Comparison of ENCODE assay signal across 29 mouse cellular contexts in the genomic region with DNA sequence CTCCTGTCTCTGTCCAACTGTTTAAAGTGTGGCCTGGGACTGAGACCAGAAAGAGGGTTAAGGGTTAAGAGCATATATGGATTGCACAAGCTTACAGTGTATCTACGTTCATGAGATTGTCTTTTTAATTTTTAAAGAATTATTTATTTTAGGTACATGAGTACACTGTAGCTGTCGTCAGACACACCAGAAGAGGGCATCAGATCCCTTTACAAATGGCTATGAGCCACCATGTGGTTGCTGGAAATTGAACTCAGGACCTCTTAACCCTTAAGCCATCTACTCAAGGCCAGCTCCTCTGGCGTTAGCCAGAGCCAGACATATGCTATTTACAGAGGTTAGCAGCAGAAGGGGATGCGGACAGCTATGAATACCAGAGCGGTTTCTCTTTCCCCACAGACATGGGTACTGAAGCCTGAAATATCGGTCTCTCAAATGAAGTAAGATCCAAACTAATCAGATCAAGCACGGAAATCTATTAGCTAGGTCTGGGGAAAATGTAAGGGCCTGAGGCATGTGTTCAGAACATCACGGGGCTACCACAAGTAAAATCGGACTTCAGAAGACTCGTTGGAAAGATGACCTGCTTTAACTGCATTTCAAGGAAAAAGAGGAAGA. TPM values are rescaled to one million over a fixed set of nuclear protein-coding genes. Genes with fewer than 3 reads are reported as not detected.
DNase-seq lines count a peak whose midpoint lies in the region; ATAC-seq and TF ChIP-seq lines count a peak whose summit lies in the region.
"Had no signal": no experiment of that assay in that cellular context is flagged by ENCODE, and none has a peak within 500 bp of the region (broad histone marks: within the 10 kb centered on the region; RNA-seq: fewer than 3 reads in every experiment).

No protein-coding gene starts in this region.

- H3K36me3 ChIP-seq in liver, embryonic 14.5 days (replicated peaks; ENCODE audit: control insufficient read depth, insufficient read depth, low read depth) = no peaks in the 10 kb centered on the region
- H3K36me3 ChIP-seq in liver, embryonic 12.5 days = no peaks in the 10 kb centered on the region
- H3K36me3 ChIP-seq in ES-E14 (ENCODE audit: control insufficient read depth, insufficient read depth, low read length, poor library complexity, severe bottlenecking) = no peaks in the 10 kb centered on the region
- no peaks in the 10 kb centered on the region for H3K36me3 ChIP-seq in midbrain, embryonic 15.5 days (replicated peaks)
- H3K36me3 ChIP-seq: embryonic facial prominence, embryonic 12.5 days; G1E; limb, embryonic 10.5 days; liver, embryonic 15.5 days; neural tube, embryonic 15.5 days had no signal

- DNase-seq in kidney, adult 18-20 months = peak; percentile 15
- DNase-seq in kidney, postnatal 14 days = no peak
- DNase-seq in liver, embryonic 14.5 days (ENCODE audit: low read depth in 3 of 3, low spot score in 3 of 3) = no peak
- no peak for DNase-seq in ES-E14 (ENCODE audit: low read depth, low spot score)
- DNase-seq: cerebellum, adult 9-10 months; gastrocnemius, postnatal 25 days; thymus, adult 18-20 months had no signal

- H3K4me1 ChIP-seq in liver, embryonic 14.5 days (replicated peaks; ENCODE audit: control insufficient read depth in 2 of 2, insufficient read depth in 2 of 2, low read length in 1 of 2) = no peaks in the 10 kb centered on the region
- H3K4me1 ChIP-seq in liver, embryonic 12.5 days = no peaks in the 10 kb centered on the region
- peaks cover 12 to 13% of the 10 kb centered on the region in 2 experiments for H3K4me1 ChIP-seq in ES-E14 (ENCODE audit: control insufficient read depth in 2 of 2, insufficient read depth in 2 of 2, low read length in 2 of 2, poor library complexity in 1 of 2)
- H3K4me1 ChIP-seq in midbrain, embryonic 15.5 days = no peaks in the 10 kb centered on the region
- H3K4me1 ChIP-seq: embryonic facial prominence, embryonic 12.5 days; forebrain, embryonic 13.5 days; limb, embryonic 10.5 days; liver, embryonic 15.5 days; neural tube, embryonic 15.5 days had no signal

- no peak overlapping the region for H3K4me2 ChIP-seq in liver, embryonic 14.5 days (ENCODE audit: low read depth)
- no peak overlapping the region for H3K4me2 ChIP-seq in liver, embryonic 12.5 days
- H3K4me2 ChIP-seq in midbrain, embryonic 15.5 days = no peak overlapping the region
- H3K4me2 ChIP-seq: embryonic facial prominence, embryonic 12.5 days; forebrain, embryonic 13.5 days; liver, embryonic 15.5 days; neural tube, embryonic 15.5 days had no signal

- peak; percentile 28; the same call in 1 of the 2 replicates for TF ChIP-seq CTCF in liver, embryonic 14.5 days (IDR thresholded peaks at IDR 0.05; ENCODE audit: low read depth)

- no peak overlapping the region for H3K4me3 ChIP-seq in liver, embryonic 14.5 days (ENCODE audit: insufficient read depth in 1 of 2, low read depth in 2 of 2, low read length in 2 of 2)
- H3K4me3 ChIP-seq in liver, embryonic 12.5 days = no peak overlapping the region
- H3K4me3 ChIP-seq in ES-E14 (ENCODE audit: insufficient read depth in 1 of 2, low read depth in 1 of 2, low read length in 2 of 2, poor library complexity in 1 of 2, severe bottlenecking in 1 of 2) = no peak overlapping the region
- H3K4me3 ChIP-seq in midbrain, embryonic 15.5 days = no peak overlapping the region
- H3K4me3 ChIP-seq: embryonic facial prominence, embryonic 12.5 days; erythroblast, embryonic 14.5 days; forebrain, embryonic 13.5 days; limb, embryonic 10.5 days; liver, embryonic 15.5 days; megakaryocyte, embryonic 14.5 days; neural tube, embryonic 15.5 days had no signal

- no peak overlapping the region for H3K9ac ChIP-seq in liver, embryonic 14.5 days (replicated peaks)
- H3K9ac ChIP-seq in liver, embryonic 12.5 days = no peak overlapping the region
- no peak overlapping the region for H3K9ac ChIP-seq in ES-E14 (ENCODE audit: insufficient read depth, low read depth, low read length, poor library complexity, severe bottlenecking)
- H3K9ac ChIP-seq in midbrain, embryonic 15.5 days = no peak overlapping the region
- H3K9ac ChIP-seq: embryonic facial prominence, embryonic 12.5 days; forebrain, embryonic 13.5 days; liver, embryonic 15.5 days; neural tube, embryonic 15.5 days had no signal

- no peak overlapping the region for H3K27ac ChIP-seq in liver, embryonic 14.5 days
- H3K27ac ChIP-seq in liver, embryonic 12.5 days = no peak overlapping the region
- peak overlapping the region; percentile 57 for H3K27ac ChIP-seq in ES-E14 (ENCODE audit: insufficient read depth, low read depth, low read length, poor library complexity, severe bottlenecking)
- H3K27ac ChIP-seq in midbrain, embryonic 15.5 days = no peak overlapping the region
- H3K27ac ChIP-seq: embryonic facial prominence, embryonic 12.5 days; forebrain, embryonic 13.5 days; limb, embryonic 10.5 days; liver, embryonic 15.5 days; neural tube, embryonic 15.5 days had no signal

- no peaks in the 10 kb centered on the region for H3K9me3 ChIP-seq in liver, embryonic 14.5 days (ENCODE audit: control insufficient read depth, low read length)
- H3K9me3 ChIP-seq in liver, embryonic 12.5 days (replicated peaks) = no peaks in the 10 kb centered on the region
- no peaks in the 10 kb centered on the region for H3K9me3 ChIP-seq in ES-E14 (ENCODE audit: control insufficient read depth, insufficient read depth, low read depth, low read length)
- H3K9me3 ChIP-seq in midbrain, embryonic 15.5 days = no peaks in the 10 kb centered on the region
- H3K9me3 ChIP-seq: embryonic facial prominence, embryonic 12.5 days; forebrain, embryonic 13.5 days; G1E; limb, embryonic 10.5 days; liver, embryonic 15.5 days; megakaryocyte, embryonic 14.5 days; neural tube, embryonic 15.5 days had no signal

- 61% methylated on average over 10 of the region's 10 CpGs for WGBS in liver, embryonic 14.5 days (ENCODE audit: insufficient replicate concordance)
- 66% methylated on average over 10 of the region's 10 CpGs for WGBS in liver, embryonic 12.5 days (ENCODE audit: insufficient replicate concordance)
- WGBS in midbrain, embryonic 15.5 days = 84% methylated on average over 10 of the region's 10 CpGs

- no peaks in the 10 kb centered on the region for H3K27me3 ChIP-seq in liver, embryonic 14.5 days (ENCODE audit: control insufficient read depth, insufficient read depth, low read length)
- no peaks in the 10 kb centered on the region for H3K27me3 ChIP-seq in liver, embryonic 12.5 days (replicated peaks)
- no peaks in the 10 kb centered on the region for H3K27me3 ChIP-seq in midbrain, embryonic 15.5 days (replicated peaks)
- H3K27me3 ChIP-seq: embryonic facial prominence, embryonic 12.5 days; forebrain, embryonic 13.5 days; liver, embryonic 15.5 days; neural tube, embryonic 15.5 days had no signal

- in situ Hi-C loops in ES-E14 (cut with MboI; ENCODE audit: low sequenced_read_pairs in 2 of 2, unreplicated experiment in 2 of 2) = loop anchor here in 1 of 2 experiments (10.0 kb wide), 1 partner anchor 130 kb away; a partner anchor contains a TSS

- TF ChIP-seq EP300 in liver, embryonic 14.5 days (IDR thresholded peaks at IDR 0.05; ENCODE audit: low read depth) = no peak

- no peak for ATAC-seq in liver, embryonic 14.5 days (ENCODE audit: insufficient read depth)
- no peak for ATAC-seq in liver, embryonic 12.5 days
- no peak for ATAC-seq in megakaryocyte progenitor cell, adult 5-6 weeks (replicated peaks; ENCODE audit: poor library complexity)
- no peak for ATAC-seq in midbrain, embryonic 15.5 days (replicated peaks)
- ATAC-seq: forebrain, embryonic 13.5 days; lung, postnatal 0 days; midbrain, embryonic 16.5 days had no signal

TF ChIP-seq in ES-E14, 5 proteins besides CTCF, POLR2A, EP300 and RAD21:
- TF ChIP-seq MAFK (IDR thresholded peaks at IDR 0.05; ENCODE audit: insufficient read depth, low read depth, low read length) = no peak
- TF ChIP-seq ZNF384 (IDR thresholded peaks at IDR 0.05; ENCODE audit: low read depth, low read length) = no peak
- no peak for TF ChIP-seq CHD2 (IDR thresholded peaks at IDR 0.05; ENCODE audit: low read depth, low read length)
- TF ChIP-seq ZC3H11A (IDR thresholded peaks at IDR 0.05; ENCODE audit: borderline replicate concordance, low read depth, low read length) = no peak
- no peak for TF ChIP-seq HCFC1 (IDR thresholded peaks at IDR 0.05; ENCODE audit: borderline replicate concordance, insufficient read depth, low read length)

RNA-seq across cellular contexts. Expression of a gene that starts 21.1 kb away (rescaled TPM):
- 0.02 and 0.07 TPM in 2 replicates for polyA plus RNA-seq in liver, embryonic 14.5 days (2012; rRNA removed)
- polyA plus RNA-seq in liver, embryonic 14.5 days (2014; fragmentation: Nextera tagmentation; extraction: Ambion mirVana) = 0.04 TPM in 1 of 2 replicates, not detected in the other
- 0.05 TPM in 1 of 2 replicates, not detected in the other for polyA plus RNA-seq in liver, embryonic 12.5 days (2016; fragmentation: Nextera tagmentation; extraction: Ambion mirVana)
- total RNA-seq in ES-E14 (2012; rRNA removed) = 0.21 and 0.49 TPM in 2 replicates
- total RNA-seq in megakaryocyte progenitor cell, adult 5-6 weeks (2015) = not detected in 2 replicates
- not detected in 2 replicates for total RNA-seq in megakaryocyte progenitor cell, adult 5-6 weeks (2017)
- polyA plus RNA-seq in midbrain, embryonic 15.5 days (2015; fragmentation: Nextera tagmentation; extraction: Ambion mirVana) = 0.05 TPM in 1 of 2 replicates, not detected in the other
- total RNA-seq: gastrocnemius, postnatal 25 days; layer of hippocampus, adult 8-10 months had no signal
- polyA plus RNA-seq: embryonic facial prominence, embryonic 12.5 days; erythroblast, embryonic 14.5 days; forebrain, embryonic 13.5 days; G1E; heart, postnatal 0 days; hindbrain, embryonic 11.5 days; kidney, embryonic 14.5 days; limb, embryonic 10.5 days; lung, postnatal 0 days; neural tube, embryonic 15.5 days; stomach, embryonic 14.5 days had no signal

RNA-seq across cellular contexts. Expression of a gene that starts 25.3 kb away (rescaled TPM):
- polyA plus RNA-seq in liver, embryonic 14.5 days (2012; rRNA removed) = 0.02 TPM in 1 of 2 replicates, not detected in the other
- not detected in 2 replicates for polyA plus RNA-seq in liver, embryonic 14.5 days (2014; fragmentation: Nextera tagmentation; extraction: Ambion mirVana)
- not detected in 2 replicates for polyA plus RNA-seq in liver, embryonic 12.5 days (2016; fragmentation: Nextera tagmentation; extraction: Ambion mirVana)
- 4.3 and 11.4 TPM in 2 replicates for total RNA-seq in ES-E14 (2012; rRNA removed)
- total RNA-seq in megakaryocyte progenitor cell, adult 5-6 weeks (2015) = not detected in 2 replicates
- not detected in 2 replicates for total RNA-seq in megakaryocyte progenitor cell, adult 5-6 weeks (2017)
- polyA plus RNA-seq in midbrain, embryonic 15.5 days (2015; fragmentation: Nextera tagmentation; extraction: Ambion mirVana) = not detected in 2 replicates
- total RNA-seq: adrenal gland, postnatal 10 days; gastrocnemius, postnatal 25 days; left cerebral cortex, adult 8-10 months had no signal
- polyA plus RNA-seq: cortical plate, adult 2 months; embryonic facial prominence, embryonic 12.5 days; erythroblast, embryonic 14.5 days; forebrain, embryonic 13.5 days; G1E; hindbrain, embryonic 11.5 days; limb, embryonic 10.5 days; liver, embryonic 15.5 days; neural tube, embryonic 15.5 days; spleen, adult 2 months had no signal
